Mouse (Mus musculus): ENCODE data around the gene Zfp932.
"Not testable (repeated sequence)": the region's sequence is repeated elsewhere in the genome, so short reads cannot be mapped to it uniquely, and the experiment has no call there.

Gene Zfp932

DNA sequence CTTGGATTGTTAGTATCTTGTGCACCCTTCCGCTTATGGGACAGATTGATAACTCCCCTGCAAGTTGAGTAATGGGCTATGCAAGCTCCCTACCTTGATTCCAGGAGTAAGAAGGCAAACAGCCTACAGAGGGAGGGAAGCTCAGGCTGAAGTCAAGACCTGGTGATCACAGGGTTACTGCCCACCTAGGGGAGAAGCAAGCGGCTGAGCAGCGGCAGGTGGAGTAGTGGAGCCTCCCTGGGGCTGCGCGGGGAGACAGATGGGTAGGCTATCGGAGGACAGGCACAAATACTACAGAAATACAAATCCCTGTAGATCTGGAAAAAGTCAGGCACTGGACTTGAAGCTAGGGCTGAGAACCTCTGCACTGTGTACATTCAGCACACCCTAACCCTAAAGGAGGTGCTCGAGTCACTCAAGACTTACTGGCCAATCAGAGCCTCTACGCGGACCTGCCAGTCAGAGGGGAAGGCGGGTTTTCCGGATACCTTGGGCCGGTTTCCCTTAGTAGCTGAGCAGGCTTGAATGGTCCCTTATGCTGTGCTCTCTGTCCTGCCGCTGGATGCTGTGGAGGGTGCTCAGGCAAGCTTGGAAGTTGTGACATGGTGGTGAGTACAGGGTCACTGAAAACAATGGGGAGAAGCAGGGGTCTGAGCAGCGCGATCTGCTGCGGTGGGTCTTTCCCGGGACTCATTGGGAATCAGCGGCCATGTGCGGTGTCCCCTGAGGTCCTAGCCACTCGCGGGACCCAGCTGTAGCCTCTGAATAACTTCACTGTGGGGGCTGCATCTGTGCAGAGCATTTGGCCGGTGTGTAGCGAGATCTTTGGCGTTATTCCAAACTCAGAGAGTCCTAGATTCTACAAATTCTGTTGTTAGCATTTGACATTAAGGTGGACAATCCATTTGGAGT lies at the start of gene Zfp932:
Gene Zfp932, plus strand, starts transcription at position 496 of the 912 bp plus-strand sequence.
- peak; percentile 85 for DNase-seq

- DNase-seq, result no peak
Measured at GRCm38 (mm10) chr5:109950281-109950680, 46.0 kb upstream of the Zfp932 start.

GRCm38 (mm10) chr5:109980743-109981142 lies 15.6 kb upstream of the Zfp932 start:
- DNase-seq, result not testable (repeated sequence)

DNA sequence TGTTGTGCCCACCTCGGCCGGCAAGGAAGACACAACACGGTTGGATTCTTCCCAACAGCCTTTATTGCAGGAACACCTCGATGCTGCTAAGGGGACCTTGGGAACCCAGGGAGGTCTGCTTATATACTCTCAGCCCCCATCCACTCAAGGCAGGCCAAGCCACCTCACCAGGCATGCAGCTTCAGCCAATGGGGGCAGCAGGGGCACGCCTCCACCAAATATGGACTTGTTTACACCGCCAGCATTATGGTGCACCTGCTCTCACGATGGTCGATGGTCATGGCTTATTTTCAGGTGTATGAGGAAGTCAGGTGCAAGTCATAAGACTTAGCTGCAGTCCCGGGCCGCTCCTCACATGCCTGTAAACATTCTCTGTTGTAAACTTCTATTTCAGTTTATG lies 860 bp upstream of the Zfp932 start:
- DNase-seq, result peak; percentile 7

GRCm38 (mm10) chr5:110015775-110016174 lies 19.5 kb downstream of the Zfp932 start:
- DNase-seq, result not testable (repeated sequence)

DNA sequence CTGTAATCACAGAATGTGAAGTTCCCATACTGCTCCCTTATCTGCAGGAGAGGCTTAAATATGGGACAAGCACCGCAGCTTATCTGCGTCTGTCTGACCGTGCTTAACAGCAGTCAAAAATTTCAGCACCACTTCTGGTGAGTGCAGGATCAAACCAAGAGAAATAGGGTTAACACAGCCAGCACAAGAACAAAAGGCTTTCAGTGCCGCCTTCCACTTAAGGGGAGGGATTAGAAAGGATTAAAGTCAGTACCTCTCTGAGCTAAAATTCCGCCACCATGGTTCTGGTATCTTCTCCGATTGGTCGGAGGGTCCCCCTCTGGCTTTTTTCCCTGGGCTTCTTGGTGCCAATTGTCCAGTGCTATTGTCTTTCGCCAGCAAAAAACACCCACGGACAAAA lies 27.0 kb downstream of the Zfp932 start:
- no peak for DNase-seq

DNA sequence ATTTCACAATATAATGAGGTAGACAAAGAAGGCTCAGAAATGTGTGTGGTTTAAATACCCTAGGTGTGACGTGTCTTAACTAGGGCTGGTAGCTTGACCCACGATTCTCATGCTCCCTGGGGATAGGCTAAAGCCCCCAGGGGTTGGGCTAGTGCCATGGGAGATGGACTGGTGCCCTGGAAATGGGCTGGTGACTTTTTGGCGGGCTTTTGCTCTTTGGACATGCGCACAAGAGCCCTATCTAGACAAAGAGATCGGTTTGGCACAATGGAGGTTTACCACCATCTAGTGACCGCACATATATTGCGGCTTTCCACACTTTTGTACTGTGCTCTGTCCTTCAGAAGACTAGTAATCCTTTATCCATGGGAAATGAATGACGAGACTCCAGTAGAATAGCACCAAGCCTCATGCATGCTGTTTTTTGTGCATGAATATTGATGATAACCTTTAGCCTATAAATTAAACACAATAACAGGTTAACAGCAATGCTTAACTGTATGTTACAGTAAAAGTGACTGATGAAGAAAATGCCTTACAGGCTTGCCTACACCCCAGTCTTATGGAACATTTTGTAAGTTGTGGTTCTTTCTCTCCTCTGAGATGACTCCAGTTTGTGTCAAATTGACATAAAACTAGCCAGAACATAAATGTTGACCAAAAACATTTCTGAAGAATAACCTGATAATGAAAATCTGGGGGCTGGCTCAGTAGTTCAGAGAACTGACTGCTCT lies 27.5 kb downstream of the Zfp932 start:
- peak; percentile 29 for DNase-seq

DNA sequence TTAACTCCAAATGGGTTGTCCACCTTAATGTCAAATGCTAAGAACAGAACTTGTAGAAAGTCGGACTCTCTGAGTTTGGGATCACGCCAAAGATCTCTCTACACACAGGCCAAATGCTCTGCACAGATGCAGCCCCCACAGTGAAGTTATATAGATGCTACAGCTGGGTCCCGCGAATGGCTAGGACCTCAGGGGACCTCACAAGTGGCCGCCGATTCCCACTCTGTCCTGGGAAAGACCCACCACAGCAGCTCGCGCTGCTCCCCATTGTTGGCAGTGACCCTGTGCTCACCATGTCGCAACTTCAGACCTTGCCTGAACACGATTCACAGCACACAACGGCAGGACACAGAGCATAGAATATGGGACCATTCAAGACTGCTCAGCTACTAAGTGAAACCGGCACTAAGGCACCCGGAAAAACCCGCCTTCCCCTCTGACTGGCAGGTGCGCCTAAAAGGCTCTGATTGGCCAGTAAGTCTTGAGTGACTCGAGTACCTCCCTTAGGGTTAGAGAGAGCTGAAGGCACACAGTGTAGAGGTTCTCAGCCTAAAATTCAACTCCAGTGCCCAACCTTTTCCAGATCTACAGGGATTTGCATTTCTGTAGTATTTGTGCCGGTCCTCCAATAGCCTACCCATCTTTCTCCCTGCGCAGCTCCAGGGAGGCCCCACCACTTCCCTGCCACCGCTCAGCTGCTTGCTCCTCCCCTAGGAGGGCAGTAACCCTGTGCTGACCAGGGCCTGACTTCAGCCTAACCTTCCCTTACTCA lies 61.5 kb downstream of the Zfp932 start:
- DNase-seq, result peak; percentile 84
